Mouse (Mus musculus): ENCODE results near the gene Ctnnd1. TPM values are rescaled to one million over a fixed set of nuclear protein-coding genes. Genes with fewer than 3 reads are reported as not detected.

Gene Ctnnd1
- polyA plus RNA-seq, 1 experiment from 2014 or later = 30.7 TPM

GRCm38 (mm10) chr2:84619646-84620340 lies 30.8 kb downstream of the Ctnnd1 start:
- Histone ChIP-seq H3K4me2 (replicated peaks) (no peak overlapping the region), H3K9me3 (ENCODE audit: control insufficient read depth, low read length) (no peaks in the 10 kb centered on the region), H3K27ac (no peak overlapping the region), H3K36me3 (replicated peaks; ENCODE audit: control insufficient read depth, insufficient read depth) (peaks cover 93% of the 10 kb centered on the region), H3K27me3 (ENCODE audit: control insufficient read depth, insufficient read depth, low read length) (no peaks in the 10 kb centered on the region), H3K9ac (no peak overlapping the region), H3K4me3 (replicated peaks; ENCODE audit: low read length) (no peak overlapping the region), H3K4me1 (replicated peaks; ENCODE audit: control insufficient read depth, insufficient read depth, low read length) (no peaks in the 10 kb centered on the region)
- 96% methylated on average over 21 of the region's 21 CpGs for WGBS
- DNase-seq (ENCODE audit: low spot score) = no peak
- ATAC-seq (ENCODE audit: low FRiP score) = no peak

DNA sequence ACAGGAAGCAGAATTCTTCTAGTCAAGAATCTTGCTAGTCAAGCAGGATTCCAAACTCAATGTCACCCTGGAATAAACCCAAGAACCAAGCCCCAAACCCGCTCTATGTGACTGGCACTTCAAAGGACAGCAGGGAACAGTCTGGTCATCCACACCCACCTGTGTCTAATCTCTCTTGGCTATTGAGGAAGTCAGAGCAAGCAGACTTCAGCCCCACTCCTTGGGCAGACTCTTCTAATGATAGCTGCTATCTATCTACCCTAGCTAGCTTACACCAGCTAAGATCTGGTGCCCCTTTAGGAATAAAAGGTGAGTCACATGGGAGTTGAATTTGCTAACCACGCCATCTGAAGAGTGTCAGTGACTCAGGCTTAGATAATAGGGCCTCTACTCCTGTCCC lies 31.7 kb downstream of the Ctnnd1 start:
- WGBS = 89% methylated on average over 2 of the region's 2 CpGs
- Histone ChIP-seq H3K4me1 (replicated peaks; ENCODE audit: control insufficient read depth, insufficient read depth, low read length) (no peaks in the 10 kb centered on the region), H3K4me2 (replicated peaks) (no peak overlapping the region), H3K27ac (no peak overlapping the region), H3K4me3 (replicated peaks; ENCODE audit: low read length) (no peak overlapping the region), H3K27me3 (ENCODE audit: control insufficient read depth, insufficient read depth, low read length) (no peaks in the 10 kb centered on the region), H3K9me3 (ENCODE audit: control insufficient read depth, low read length) (no peaks in the 10 kb centered on the region), H3K9ac (no peak overlapping the region), H3K36me3 (replicated peaks; ENCODE audit: control insufficient read depth, insufficient read depth) (peaks cover 92% of the 10 kb centered on the region)
- no peak for ATAC-seq (ENCODE audit: low FRiP score)
- DNase-seq (ENCODE audit: low spot score) = no peak

GRCm38 (mm10) chr2:84617637-84618515 lies 32.7 kb downstream of the Ctnnd1 start:
- ATAC-seq (ENCODE audit: low FRiP score) = peak; percentile 78; the same call in 1 of the 2 replicates
- Histone ChIP-seq H3K9me3 (ENCODE audit: control insufficient read depth, low read length) (no peaks in the 10 kb centered on the region), H3K9ac (no peak overlapping the region), H3K4me2 (replicated peaks) (no peak overlapping the region), H3K27ac (no peak overlapping the region), H3K4me3 (replicated peaks; ENCODE audit: low read length) (no peak overlapping the region), H3K27me3 (ENCODE audit: control insufficient read depth, insufficient read depth, low read length) (no peaks in the 10 kb centered on the region), H3K36me3 (replicated peaks; ENCODE audit: control insufficient read depth, insufficient read depth) (peaks cover 92% of the 10 kb centered on the region), H3K4me1 (replicated peaks; ENCODE audit: control insufficient read depth, insufficient read depth, low read length) (no peaks in the 10 kb centered on the region)
- peak; percentile 73 for DNase-seq (ENCODE audit: low spot score)
- WGBS = 68% methylated on average over 3 of the region's 3 CpGs

- ATAC-seq (ENCODE audit: low FRiP score) (no peak), DNase-seq (ENCODE audit: low spot score) (no peak)
- H3K9me3 ChIP-seq (ENCODE audit: control insufficient read depth, low read length) = no peaks in the 10 kb centered on the region
- no peaks in the 10 kb centered on the region for H3K27me3 ChIP-seq (ENCODE audit: control insufficient read depth, insufficient read depth, low read length)
- WGBS = 97% methylated on average over 6 of the region's 6 CpGs
- no peak overlapping the region for H3K4me2 ChIP-seq (replicated peaks)
- H3K4me1 ChIP-seq (replicated peaks; ENCODE audit: control insufficient read depth, insufficient read depth, low read length) = no peaks in the 10 kb centered on the region
- peaks cover 98% of the 10 kb centered on the region for H3K36me3 ChIP-seq (replicated peaks; ENCODE audit: control insufficient read depth, insufficient read depth)
- no peak overlapping the region for H3K9ac ChIP-seq
- no peak overlapping the region for H3K4me3 ChIP-seq (replicated peaks; ENCODE audit: low read length)
- H3K27ac ChIP-seq = no peak overlapping the region
Measured at GRCm38 (mm10) chr2:84612764-84613163, 37.8 kb downstream of the Ctnnd1 start.

- H3K27ac ChIP-seq = no peak overlapping the region
- H3K9ac ChIP-seq = no peak overlapping the region
- ATAC-seq (ENCODE audit: low FRiP score) (no peak), DNase-seq (ENCODE audit: low spot score) (no peak)
- no peak overlapping the region for H3K4me3 ChIP-seq (replicated peaks; ENCODE audit: low read length)
- WGBS = 87% methylated on average over 1 of the region's 1 CpGs
- H3K4me2 ChIP-seq (replicated peaks) = no peak overlapping the region
- H3K36me3 ChIP-seq (replicated peaks; ENCODE audit: control insufficient read depth, insufficient read depth) = peaks cover 100% of the 10 kb centered on the region
- no peaks in the 10 kb centered on the region for H3K27me3 ChIP-seq (ENCODE audit: control insufficient read depth, insufficient read depth, low read length)
- no peaks in the 10 kb centered on the region for H3K9me3 ChIP-seq (ENCODE audit: control insufficient read depth, low read length)
- H3K4me1 ChIP-seq (replicated peaks; ENCODE audit: control insufficient read depth, insufficient read depth, low read length) = no peaks in the 10 kb centered on the region
Measured at GRCm38 (mm10) chr2:84607842-84608241, 42.7 kb downstream of the Ctnnd1 start.

- Histone ChIP-seq H3K9me3 (ENCODE audit: control insufficient read depth, low read length) (no peaks in the 10 kb centered on the region), H3K9ac (no peak overlapping the region), H3K4me3 (replicated peaks; ENCODE audit: low read length) (no peak overlapping the region), H3K36me3 (replicated peaks; ENCODE audit: control insufficient read depth, insufficient read depth) (peaks cover 71% of the 10 kb centered on the region), H3K4me2 (replicated peaks) (no peak overlapping the region), H3K4me1 (replicated peaks; ENCODE audit: control insufficient read depth, insufficient read depth, low read length) (no peaks in the 10 kb centered on the region), H3K27me3 (ENCODE audit: control insufficient read depth, insufficient read depth, low read length) (no peaks in the 10 kb centered on the region), H3K27ac (no peak overlapping the region)
- 72% methylated on average over 2 of the region's 2 CpGs for WGBS
- DNase-seq (ENCODE audit: low spot score) = no peak
- no peak for ATAC-seq (ENCODE audit: low FRiP score)
Measured at GRCm38 (mm10) chr2:84600977-84601376, 49.6 kb downstream of the Ctnnd1 start.

DNA sequence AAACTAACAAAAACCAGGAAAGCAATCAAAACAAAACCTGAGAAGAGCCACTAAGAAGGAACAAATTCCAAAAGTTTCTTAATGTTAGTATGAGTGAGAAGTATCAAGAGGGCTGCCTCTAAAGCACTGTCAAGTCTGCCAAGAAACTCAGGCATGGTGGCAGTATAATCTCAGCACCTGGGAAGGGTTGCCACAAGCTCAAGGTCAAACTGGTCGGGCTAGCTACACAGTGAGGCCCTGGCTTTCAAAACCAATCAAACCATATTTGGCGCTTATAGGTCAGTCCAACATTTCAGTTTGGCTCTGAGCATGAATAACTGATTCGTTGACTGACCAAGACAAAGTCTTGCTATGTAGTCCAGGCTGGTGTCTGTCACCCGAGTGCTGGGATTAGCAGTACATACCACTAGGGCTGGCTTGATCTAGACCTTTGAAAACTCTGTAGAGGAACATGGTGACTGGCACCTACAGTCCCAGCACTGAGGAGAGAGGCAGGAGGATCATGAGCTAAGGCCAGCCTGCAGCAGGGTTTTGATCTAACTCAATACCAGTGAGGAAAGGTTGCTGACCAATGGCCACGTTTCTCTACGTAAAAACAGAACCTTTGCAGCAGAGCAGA lies 51.2 kb downstream of the Ctnnd1 start:
- Histone ChIP-seq H3K9me3 (ENCODE audit: control insufficient read depth, low read length) (no peaks in the 10 kb centered on the region), H3K4me3 (replicated peaks; ENCODE audit: low read length) (no peak overlapping the region), H3K36me3 (replicated peaks; ENCODE audit: control insufficient read depth, insufficient read depth) (peaks cover 62% of the 10 kb centered on the region), H3K4me1 (replicated peaks; ENCODE audit: control insufficient read depth, insufficient read depth, low read length) (no peaks in the 10 kb centered on the region), H3K27me3 (ENCODE audit: control insufficient read depth, insufficient read depth, low read length) (no peaks in the 10 kb centered on the region), H3K4me2 (replicated peaks) (no peak overlapping the region), H3K27ac (no peak overlapping the region), H3K9ac (no peak overlapping the region)
- DNase-seq (ENCODE audit: low spot score) (no peak), ATAC-seq (ENCODE audit: low FRiP score) (no peak)
- 92% methylated on average over 6 of the region's 6 CpGs for WGBS

DNA sequence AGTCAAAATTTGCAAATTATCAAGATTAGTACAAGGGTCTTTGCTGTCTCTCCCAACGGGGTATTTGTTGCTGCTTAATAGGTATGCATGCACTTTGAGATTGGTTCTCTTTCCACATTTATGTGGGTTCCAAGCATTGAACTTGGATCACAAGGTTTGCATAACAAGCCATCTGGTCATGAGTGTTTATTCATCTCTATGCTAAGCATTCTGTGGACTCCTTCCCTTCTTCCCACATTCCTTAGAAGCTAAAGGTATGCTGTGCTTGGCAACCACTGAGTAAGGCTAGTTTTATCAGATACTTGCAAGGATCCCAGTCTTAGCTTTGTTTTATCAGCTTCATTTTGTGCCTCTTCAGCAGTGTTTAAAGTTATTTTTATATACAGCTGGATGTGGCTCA lies 53.4 kb downstream of the Ctnnd1 start:
- DNase-seq (ENCODE audit: low spot score) = no peak
- H3K4me1 ChIP-seq (replicated peaks; ENCODE audit: control insufficient read depth, insufficient read depth, low read length) = no peaks in the 10 kb centered on the region
- no peak for ATAC-seq (ENCODE audit: low FRiP score)
- H3K36me3 ChIP-seq (replicated peaks; ENCODE audit: control insufficient read depth, insufficient read depth) = peaks cover 40% of the 10 kb centered on the region
- no peak overlapping the region for H3K4me3 ChIP-seq (replicated peaks; ENCODE audit: low read length)
- no peaks in the 10 kb centered on the region for H3K9me3 ChIP-seq (ENCODE audit: control insufficient read depth, low read length)
- no peak overlapping the region for H3K27ac ChIP-seq
- no peak overlapping the region for H3K9ac ChIP-seq
- no peak overlapping the region for H3K4me2 ChIP-seq (replicated peaks)
- WGBS = 97% methylated on average over 1 of the region's 1 CpGs
- no peaks in the 10 kb centered on the region for H3K27me3 ChIP-seq (ENCODE audit: control insufficient read depth, insufficient read depth, low read length)

- ATAC-seq (ENCODE audit: low FRiP score) (no peak), DNase-seq (ENCODE audit: low spot score) (no peak)
- no peak overlapping the region for H3K4me2 ChIP-seq (replicated peaks)
- no peaks in the 10 kb centered on the region for H3K4me1 ChIP-seq (replicated peaks; ENCODE audit: control insufficient read depth, insufficient read depth, low read length)
- no peak overlapping the region for H3K4me3 ChIP-seq (replicated peaks; ENCODE audit: low read length)
- peaks cover 17% of the 10 kb centered on the region; the same call in 1 of the 2 replicates for H3K36me3 ChIP-seq (replicated peaks; ENCODE audit: control insufficient read depth, insufficient read depth)
- H3K27ac ChIP-seq = no peak overlapping the region
- H3K9me3 ChIP-seq (ENCODE audit: control insufficient read depth, low read length) = no peaks in the 10 kb centered on the region
- 97% methylated on average over 8 of the region's 8 CpGs for WGBS
- no peaks in the 10 kb centered on the region for H3K27me3 ChIP-seq (ENCODE audit: control insufficient read depth, insufficient read depth, low read length)
- no peak overlapping the region for H3K9ac ChIP-seq
Measured at GRCm38 (mm10) chr2:84592801-84593200, 57.8 kb downstream of the Ctnnd1 start.
